Mouse (Mus musculus): Measurements from ENCODE around the gene Dtx2. TPM values are rescaled to one million over a fixed set of nuclear protein-coding genes. Genes with fewer than 3 reads are reported as not detected.

Dtx2 gene
- total RNA-seq (2014; fragmentation: Nextera tagmentation) = 5.6 and 22.1 TPM in 2 replicates
- 2.3 and 4.2 TPM in 2 replicates for total RNA-seq (2017)

- peak; percentile 97 for ATAC-seq (replicated peaks; ENCODE audit: low FRiP score, low TSS enrichment, poor library complexity, severe bottlenecking)
These were observed at the start of gene Dtx2 for GRCm38 (mm10) chr5:135994725-135995687. Dtx2 (plus strand) TSS chr5:135994800.

- ATAC-seq (replicated peaks; ENCODE audit: low FRiP score, low TSS enrichment, poor library complexity, severe bottlenecking) = no peak
These were observed 48.6 kb upstream of the Dtx2 start for GRCm38 (mm10) chr5:135945916-135946408.

- no peak for ATAC-seq (replicated peaks; ENCODE audit: low FRiP score, low TSS enrichment, poor library complexity, severe bottlenecking)
These were observed 48.0 kb upstream of the Dtx2 start for GRCm38 (mm10) chr5:135946621-135947020.

GRCm38 (mm10) chr5:135950710-135951412, 43.7 kb upstream of the Dtx2 start:
- ATAC-seq (replicated peaks; ENCODE audit: low FRiP score, low TSS enrichment, poor library complexity, severe bottlenecking) = peak; percentile 54

- no peak for ATAC-seq (replicated peaks; ENCODE audit: low FRiP score, low TSS enrichment, poor library complexity, severe bottlenecking)
These were observed 42.9 kb upstream of the Dtx2 start for GRCm38 (mm10) chr5:135951660-135952059.

- ATAC-seq (replicated peaks; ENCODE audit: low FRiP score, low TSS enrichment, poor library complexity, severe bottlenecking) = no peak
These were observed 41.8 kb upstream of the Dtx2 start for GRCm38 (mm10) chr5:135952830-135953229.

GRCm38 (mm10) chr5:135956300-135957206, 38.0 kb upstream of the Dtx2 start:
- no peak for ATAC-seq (replicated peaks; ENCODE audit: low FRiP score, low TSS enrichment, poor library complexity, severe bottlenecking)

- ATAC-seq (replicated peaks; ENCODE audit: low FRiP score, low TSS enrichment, poor library complexity, severe bottlenecking) = peak; percentile 93
These were observed 37.2 kb upstream of the Dtx2 start for GRCm38 (mm10) chr5:135957207-135957974.

GRCm38 (mm10) chr5:135958367-135958766, 36.2 kb upstream of the Dtx2 start:
- no peak for ATAC-seq (replicated peaks; ENCODE audit: low FRiP score, low TSS enrichment, poor library complexity, severe bottlenecking)

GRCm38 (mm10) chr5:135959911-135960310, 34.7 kb upstream of the Dtx2 start:
- no peak for ATAC-seq (replicated peaks; ENCODE audit: low FRiP score, low TSS enrichment, poor library complexity, severe bottlenecking)

GRCm38 (mm10) chr5:135960909-135961635, 33.5 kb upstream of the Dtx2 start:
- no peak for ATAC-seq (replicated peaks; ENCODE audit: low FRiP score, low TSS enrichment, poor library complexity, severe bottlenecking)

- no peak for ATAC-seq (replicated peaks; ENCODE audit: low FRiP score, low TSS enrichment, poor library complexity, severe bottlenecking)
These were observed 32.5 kb upstream of the Dtx2 start for GRCm38 (mm10) chr5:135962125-135962491.

GRCm38 (mm10) chr5:135962492-135963279, 31.9 kb upstream of the Dtx2 start:
- peak; percentile 89 for ATAC-seq (replicated peaks; ENCODE audit: low FRiP score, low TSS enrichment, poor library complexity, severe bottlenecking)

GRCm38 (mm10) chr5:135963280-135963627, 31.3 kb upstream of the Dtx2 start:
- no peak for ATAC-seq (replicated peaks; ENCODE audit: low FRiP score, low TSS enrichment, poor library complexity, severe bottlenecking)

GRCm38 (mm10) chr5:135965501-135965930, 29.1 kb upstream of the Dtx2 start:
- ATAC-seq (replicated peaks; ENCODE audit: low FRiP score, low TSS enrichment, poor library complexity, severe bottlenecking) = no peak

GRCm38 (mm10) chr5:135966866-135967265, 27.7 kb upstream of the Dtx2 start:
- ATAC-seq (replicated peaks; ENCODE audit: low FRiP score, low TSS enrichment, poor library complexity, severe bottlenecking) = no peak

GRCm38 (mm10) chr5:135968781-135969180, 25.8 kb upstream of the Dtx2 start:
- ATAC-seq (replicated peaks; ENCODE audit: low FRiP score, low TSS enrichment, poor library complexity, severe bottlenecking) = no peak

Data from megakaryocyte-erythroid progenitor cell, adult 5-6 weeks (primary cell).